Mouse (Mus musculus) gastrocnemius, adult 2 months (tissue): ENCODE results near the gene Dlk1. TPM values are rescaled to one million over a fixed set of nuclear protein-coding genes. Genes with fewer than 3 reads are reported as not detected.
"Not testable (repeated sequence)": the region's sequence is repeated elsewhere in the genome, so short reads cannot be mapped to it uniquely, and the experiment has no call there.

Experiments used
- DNase-seq: peaks from one replicate; pipeline ENCODE4 v3.0.0; 2022
- H3K27ac ChIP-seq: fragments of 200-600 bp; 2 replicates; pipeline ENCODE4 v1.8.1; 2022; ENCODE audit warnings: mild to moderate bottlenecking
- H3K4me3 ChIP-seq: fragments of 200-600 bp; 2 replicates; pipeline ENCODE4 v1.8.1; 2022; ENCODE audit warnings: mild to moderate bottlenecking, moderate library complexity
- CTCF ChIP-seq: fragments of 200-600 bp; IDR thresholded peaks from 2 replicates; pipeline ENCODE4 v1.8.1; 2022; ENCODE audit warnings: antibody characterized with exemption, mild to moderate bottlenecking, moderate library complexity
- intact Hi-C: fragments of 180-260 bp; cut with DNase I; formaldehyde crosslinking; loops from one replicate; pipeline ENCODE4 v1.15.1; 2025
- total RNA-seq, 2 experiments: library from RNA; stranded (reverse); gene quantifications; 2 replicates each; pipeline ENCODE4 v1.2.3; 2021

The Dlk1 gene
- total RNA-seq, 2 experiments from 2014 or later: 0.45 to 1.7 TPM

DNA sequence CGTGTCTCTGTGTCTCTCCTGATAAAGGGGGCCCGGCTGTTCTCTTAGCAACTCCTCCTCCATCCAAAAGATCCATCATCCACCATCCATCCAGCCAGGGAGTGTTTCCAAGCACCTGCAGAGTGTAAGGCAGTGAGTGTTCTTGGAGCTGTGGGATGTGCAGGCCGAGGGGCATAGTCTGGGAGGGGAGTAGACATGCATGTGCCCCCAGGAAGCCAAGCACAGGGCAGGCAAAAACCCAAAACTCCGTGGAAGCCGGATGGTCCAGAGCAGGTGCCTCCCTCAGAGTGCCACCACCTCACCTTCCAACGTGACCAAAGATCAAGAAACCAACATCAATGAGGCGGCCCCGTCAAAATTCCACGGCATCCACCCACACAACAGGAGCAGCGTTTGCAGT, 10.0 kb downstream of the Dlk1 start:
- intact Hi-C loops: no loop called here
- no peak for TF ChIP-seq CTCF
- H3K4me3 ChIP-seq: no peak overlapping the region
- DNase-seq: no peak
- H3K27ac ChIP-seq: no peak overlapping the region

DNA sequence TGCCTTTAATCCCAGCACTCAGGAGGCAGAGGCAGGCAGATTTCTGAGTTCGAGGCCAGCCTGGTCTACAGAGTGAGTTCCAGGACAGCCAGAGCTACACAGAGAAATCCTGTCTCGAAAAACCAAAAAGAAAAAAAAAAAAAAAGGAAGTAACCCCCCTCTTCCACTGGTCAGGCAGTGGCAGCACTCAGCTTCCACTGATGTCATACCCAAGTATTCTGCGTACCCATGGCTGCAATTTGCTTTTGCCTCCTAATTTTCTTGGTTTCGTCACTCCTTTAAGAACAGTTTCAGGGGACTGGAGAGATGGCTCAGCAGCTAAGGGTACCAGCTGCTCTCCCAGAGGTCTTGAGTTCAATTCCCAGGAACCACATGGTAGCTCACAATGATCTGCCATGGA, 14.8 kb downstream of the Dlk1 start:
- H3K4me3 ChIP-seq, DNase-seq, H3K27ac ChIP-seq, intact Hi-C loops: not testable (repeated sequence)

DNA sequence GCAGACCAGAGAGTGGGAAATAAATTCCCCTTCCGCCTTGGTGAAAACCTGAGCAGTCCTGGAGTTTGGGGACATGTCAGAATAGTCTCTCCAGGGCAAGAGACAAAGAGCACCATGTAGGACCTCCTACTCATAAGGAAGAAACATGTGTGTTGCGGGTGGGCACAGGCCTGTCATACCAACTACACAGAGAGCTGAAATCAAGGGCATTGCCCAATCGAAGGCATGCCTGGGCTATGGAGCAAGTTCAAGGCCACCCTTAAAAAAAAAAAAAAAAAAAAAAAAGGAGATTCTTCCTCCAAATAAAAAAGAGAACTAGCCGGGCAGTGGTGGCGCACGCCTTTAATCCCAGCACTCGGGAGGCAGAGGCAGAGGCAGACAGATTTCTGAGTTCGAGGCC, 17.2 kb downstream of the Dlk1 start:
- no peak for TF ChIP-seq CTCF

DNA sequence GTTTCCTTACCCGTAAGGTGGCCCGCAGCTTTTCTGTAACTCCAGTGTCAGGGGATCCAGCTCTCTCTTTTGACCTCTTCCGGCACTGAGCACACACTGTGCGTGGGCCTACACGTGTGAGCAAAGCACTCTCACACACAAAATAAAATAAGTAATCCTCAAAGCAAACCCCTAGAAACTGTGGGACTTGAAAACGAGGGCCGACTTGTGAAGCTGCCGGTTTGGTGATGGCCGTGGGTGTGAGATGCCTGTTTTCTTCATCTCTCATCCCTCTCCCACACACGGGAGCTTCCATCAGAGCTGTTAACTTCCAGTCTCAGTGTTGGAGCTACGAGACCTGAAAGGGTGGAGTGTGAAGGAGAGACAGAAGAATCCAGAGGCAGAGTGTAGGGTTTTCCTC, 20.0 kb downstream of the Dlk1 start:
- no peak overlapping the region for H3K27ac ChIP-seq
- intact Hi-C loops: no loop called here
- TF ChIP-seq CTCF: no peak
- H3K4me3 ChIP-seq: no peak overlapping the region
- DNase-seq: no peak

More for the DNA sequence above, 17.2 kb downstream of the Dlk1 start:
- DNase-seq: no peak
- Histone ChIP-seq H3K4me3 (no peak overlapping the region), H3K27ac (no peak overlapping the region)
- intact Hi-C loops: no loop called here

DNA sequence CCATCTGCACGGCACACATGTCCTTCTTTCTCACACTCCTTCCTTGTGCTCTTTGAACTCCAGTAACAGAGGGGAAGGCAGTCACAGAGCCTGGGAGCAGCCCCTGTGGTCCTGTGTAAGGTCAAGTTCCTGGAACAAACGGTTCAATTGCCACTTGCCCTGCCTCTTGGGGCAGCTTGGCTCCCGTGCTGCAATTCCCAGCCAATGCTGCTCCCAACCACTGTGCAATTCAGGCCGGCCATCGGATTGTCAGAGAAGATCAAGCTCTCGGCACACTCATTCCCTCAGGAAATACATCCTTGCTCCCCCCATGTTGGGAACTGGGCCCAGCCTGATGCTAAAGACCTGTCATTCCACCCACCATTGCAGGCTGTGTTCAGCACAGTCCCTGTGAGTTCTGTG, 21.0 kb downstream of the Dlk1 start:
- intact Hi-C loops: no loop called here
- no peak for TF ChIP-seq CTCF
- DNase-seq: peak; percentile 31
- Histone ChIP-seq H3K4me3 (no peak overlapping the region), H3K27ac (no peak overlapping the region)

DNA sequence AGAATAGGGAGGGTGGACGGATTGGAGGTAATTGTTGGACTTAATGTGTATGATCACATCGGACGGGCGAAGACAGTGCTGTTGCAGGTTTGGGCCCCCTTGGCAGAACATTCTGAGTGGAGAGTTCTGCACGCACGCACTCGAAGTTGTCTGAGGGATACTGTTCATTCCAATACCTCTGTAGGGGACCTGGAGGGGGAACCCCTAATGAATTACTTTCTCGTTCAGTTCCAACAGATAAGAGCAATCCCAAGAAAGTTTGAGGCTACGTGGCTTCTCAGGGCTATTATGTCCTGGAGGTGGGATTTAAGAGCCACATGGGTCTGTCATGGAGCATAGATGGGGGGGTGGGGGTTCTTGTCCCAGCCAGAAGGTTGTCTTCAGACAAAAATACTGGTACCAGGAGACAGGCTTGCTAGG, 21.6 kb downstream of the Dlk1 start:
- no peak overlapping the region for H3K27ac ChIP-seq
- TF ChIP-seq CTCF: no peak
- H3K4me3 ChIP-seq: no peak overlapping the region
- no peak for DNase-seq
- intact Hi-C loops: no loop called here

DNA sequence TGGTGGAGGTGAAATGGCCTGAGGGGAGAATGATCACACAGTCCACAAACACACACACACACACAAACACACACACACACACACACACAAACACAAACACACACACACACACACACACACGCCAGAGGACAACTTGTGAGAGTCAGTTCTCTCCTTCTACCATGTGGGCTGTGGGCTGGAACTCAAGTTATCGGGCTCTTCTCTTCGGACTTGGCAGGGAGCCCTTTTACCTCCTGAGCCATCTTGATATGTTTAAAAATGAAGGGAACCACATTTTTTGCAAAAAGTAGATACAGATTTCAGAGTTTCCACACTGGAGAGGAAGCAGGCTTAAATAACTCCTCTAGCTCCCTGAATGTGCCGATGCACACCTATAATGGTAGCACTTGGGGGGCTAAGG, 22.9 kb downstream of the Dlk1 start:
- intact Hi-C loops: no loop called here
- DNase-seq: no peak
- Histone ChIP-seq H3K4me3 (no peak overlapping the region), H3K27ac (no peak overlapping the region)
- TF ChIP-seq CTCF: no peak

DNA sequence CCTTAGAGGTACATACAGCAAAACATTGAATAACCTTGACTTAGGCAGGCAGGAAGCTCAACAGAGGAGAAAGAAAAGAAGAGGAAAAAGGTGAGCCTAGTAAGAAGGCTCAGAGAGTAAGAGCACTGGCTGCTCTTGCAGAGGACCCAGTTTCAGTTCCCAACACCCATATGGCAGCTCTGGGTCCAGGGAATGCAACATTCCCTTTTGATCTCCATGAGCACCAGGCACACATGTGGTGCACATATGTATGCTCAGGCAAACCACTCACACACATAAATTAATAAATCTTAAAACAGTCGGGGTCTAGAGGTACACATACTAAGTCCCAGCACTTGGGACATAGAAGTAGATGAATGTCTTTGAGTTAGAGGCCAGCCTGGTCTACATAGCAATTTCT, 33.9 kb downstream of the Dlk1 start:
- intact Hi-C loops, DNase-seq, H3K4me3 ChIP-seq, H3K27ac ChIP-seq: not testable (repeated sequence)

DNA sequence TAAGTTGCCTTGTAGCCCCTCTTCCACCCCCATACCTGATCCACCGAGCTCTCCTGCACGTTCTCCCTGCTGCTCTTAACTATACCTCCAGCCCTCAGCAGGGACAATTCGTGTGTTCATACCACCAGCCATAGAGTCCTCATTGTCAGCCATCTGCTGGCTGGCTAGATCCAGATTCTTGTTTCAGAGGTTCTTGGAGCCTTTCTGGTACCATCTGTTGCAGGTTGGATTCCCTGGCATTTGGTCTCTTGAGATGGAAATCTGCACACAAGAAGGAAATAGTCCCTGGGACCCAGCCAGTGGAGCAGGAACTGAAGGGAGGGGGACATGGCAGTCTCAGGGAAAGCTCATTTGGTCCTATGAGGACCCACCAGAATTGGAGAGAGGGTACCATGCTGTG, 39.1 kb downstream of the Dlk1 start:
- DNase-seq: no peak
- TF ChIP-seq CTCF: no peak
- no peak overlapping the region for H3K27ac ChIP-seq
- intact Hi-C loops: no loop called here
- no peak overlapping the region for H3K4me3 ChIP-seq

DNA sequence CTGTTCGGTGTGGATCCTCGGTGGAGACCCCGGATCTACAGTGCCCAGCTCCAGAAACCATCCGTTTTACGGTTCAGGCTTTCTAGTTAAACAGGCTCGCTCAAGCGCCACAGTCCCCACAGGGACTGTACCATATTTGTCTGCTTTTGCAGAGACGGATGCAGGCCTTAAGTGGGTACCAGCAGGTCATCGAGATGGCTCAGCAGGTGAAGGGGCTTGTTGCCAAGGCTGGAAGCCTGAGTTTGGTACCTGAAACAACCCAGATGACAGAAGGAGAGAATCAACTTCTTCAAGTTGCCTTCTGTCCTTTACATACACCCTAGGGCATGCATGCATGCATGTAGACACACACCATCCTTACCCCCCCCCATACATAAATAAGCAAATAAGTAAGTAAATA, 40.8 kb downstream of the Dlk1 start:
- no peak overlapping the region for H3K27ac ChIP-seq
- no peak for DNase-seq
- H3K4me3 ChIP-seq: no peak overlapping the region
- intact Hi-C loops: no loop called here
- TF ChIP-seq CTCF: no peak

DNA sequence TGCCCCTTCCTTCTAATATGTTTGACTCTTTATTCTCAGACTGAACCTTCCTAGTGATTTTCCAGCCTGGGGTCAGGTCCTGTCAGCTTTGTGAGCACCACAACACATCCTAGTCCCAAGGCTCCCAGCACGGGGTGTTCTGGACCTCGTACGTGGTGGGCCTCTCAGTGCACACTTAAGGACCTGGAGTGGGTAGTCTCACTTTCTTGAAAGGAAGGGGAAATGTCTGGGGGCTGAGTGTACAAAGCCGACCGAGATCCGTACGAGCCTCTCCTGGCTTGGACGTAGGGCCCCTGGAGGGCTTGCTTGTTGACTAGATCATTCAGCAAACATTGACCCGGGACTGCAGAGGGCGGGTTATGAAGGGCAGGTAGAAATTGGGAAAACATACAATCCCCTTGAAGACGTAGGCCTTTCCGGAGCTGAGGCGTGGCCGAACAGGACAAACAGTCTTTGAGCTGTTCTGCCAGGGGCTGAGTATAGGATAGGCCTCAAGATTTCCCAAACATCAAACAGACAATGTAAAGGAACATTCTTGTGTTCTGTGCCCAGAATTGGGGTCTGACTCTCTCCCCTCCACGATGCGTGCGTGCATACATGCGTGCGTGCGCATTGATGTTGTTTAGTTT, 42.5 kb downstream of the Dlk1 start:
- Histone ChIP-seq H3K4me3 (no peak overlapping the region), H3K27ac (no peak overlapping the region)
- intact Hi-C loops: no loop called here
- TF ChIP-seq CTCF: no peak
- DNase-seq: no peak

DNA sequence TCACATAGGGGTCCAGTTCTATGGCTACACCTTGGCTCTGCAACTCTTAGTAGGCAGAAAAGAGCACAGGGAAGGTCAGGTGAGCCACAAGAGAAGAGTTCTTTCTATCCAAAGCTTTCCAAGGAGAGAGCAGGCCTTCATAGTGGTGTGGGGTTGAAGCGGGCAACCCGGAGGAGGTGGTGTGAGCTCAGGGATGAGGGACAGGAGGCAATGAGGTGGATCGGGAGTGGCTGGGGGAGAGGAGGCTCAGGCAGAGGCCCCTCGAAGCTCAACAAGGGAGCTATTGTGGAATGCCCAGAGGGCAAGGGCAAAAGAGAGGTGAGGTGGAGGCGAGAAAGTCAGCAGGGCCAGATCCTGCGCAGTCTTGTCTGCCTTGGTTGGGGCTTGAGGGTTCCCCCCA, 43.8 kb downstream of the Dlk1 start:
- intact Hi-C loops: no loop called here
- Histone ChIP-seq H3K27ac (no peak overlapping the region), H3K4me3 (no peak overlapping the region)
- TF ChIP-seq CTCF: no peak
- DNase-seq: no peak

DNA sequence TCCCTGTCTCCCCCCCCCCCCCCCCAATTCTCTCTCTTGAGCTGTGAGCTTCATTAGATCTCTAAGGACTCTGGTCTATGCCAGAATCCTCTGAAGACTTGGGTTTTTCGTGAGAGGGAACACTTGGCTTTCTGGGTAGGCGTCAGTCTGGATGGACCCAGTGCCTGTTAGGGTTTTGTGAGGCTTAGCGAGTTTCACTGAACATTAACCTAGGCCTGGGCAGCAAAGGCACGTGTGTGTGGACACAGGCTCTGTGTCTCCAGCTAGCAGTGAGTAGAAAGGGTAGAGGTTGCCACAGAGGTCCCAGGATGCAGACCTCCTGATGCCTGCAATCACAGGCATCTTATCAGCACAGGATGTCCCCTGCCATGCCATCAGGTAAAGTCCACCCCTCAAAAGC, 48.4 kb downstream of the Dlk1 start:
- Histone ChIP-seq H3K27ac (no peak overlapping the region), H3K4me3 (no peak overlapping the region)
- no peak for TF ChIP-seq CTCF
- no peak for DNase-seq
- intact Hi-C loops: loop anchor here (5.0 kb wide), 1 partner anchor 64 kb away; no protein-coding TSS in a partner anchor

DNA sequence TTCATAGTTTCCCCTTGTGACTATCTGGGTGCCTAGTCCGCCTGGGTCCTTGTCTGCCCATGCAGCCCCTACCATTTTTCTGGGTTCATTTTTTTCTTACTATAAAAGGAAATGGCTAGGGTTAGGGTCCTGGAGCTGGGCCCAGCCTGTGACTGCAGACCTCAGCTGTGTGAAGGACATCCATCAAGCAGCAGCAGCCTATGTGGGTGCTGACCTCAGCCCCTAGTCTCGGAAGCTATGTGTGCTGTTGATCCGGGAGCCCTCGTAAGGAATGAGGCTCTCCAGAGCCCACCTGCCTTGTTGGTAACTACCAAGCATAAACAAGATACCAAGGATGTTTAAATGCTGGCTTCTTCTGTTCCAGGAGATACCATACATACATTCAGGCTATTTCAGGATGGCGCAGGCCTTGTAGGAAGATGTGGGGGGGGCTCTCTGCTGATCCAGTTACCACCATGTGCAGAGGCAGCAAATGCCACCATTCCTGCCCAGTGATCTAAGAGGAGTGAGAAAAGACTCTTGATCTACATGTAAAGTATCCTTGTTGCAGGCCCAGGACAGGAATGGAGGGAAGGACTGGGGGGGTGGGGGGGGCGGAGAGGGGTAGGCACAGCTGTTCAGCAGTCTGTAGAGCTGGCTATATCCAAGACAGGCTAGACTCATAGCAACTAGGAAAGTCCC, 49.9 kb downstream of the Dlk1 start:
- no peak for TF ChIP-seq CTCF
- no peak for DNase-seq
- intact Hi-C loops: loop anchor here (5.0 kb wide), 1 partner anchor 65 kb away; no protein-coding TSS in a partner anchor
- Histone ChIP-seq H3K4me3 (no peak overlapping the region), H3K27ac (no peak overlapping the region)
